Mouse (Mus musculus) E14TG2a.4 (cell line): Measurements from ENCODE around the gene Dcps.

Source experiments
- CTCF ChIP-seq: conservative IDR thresholded peaks from 2 replicates; pipeline ENCODE4 v1.5.1; 2014; ENCODE audit warnings: low read length
- POU5F1 ChIP-seq: IDR thresholded peaks from 2 replicates; pipeline ENCODE4 v1.6.1; 2014; ENCODE audit warnings: low read length, borderline replicate concordance

- TF ChIP-seq CTCF (no peak), POU5F1 (no peak)
These were observed 65.8 kb downstream of the Dcps start for GRCm38 (mm10) chr9:35110051-35110450.
